Mouse (Mus musculus): ENCODE results near the gene Hes6. TPM values are rescaled to one million over a fixed set of nuclear protein-coding genes. Genes with fewer than 3 reads are reported as not detected.
A peak's percentile ranks its signal among the peaks of the same experiment; 100 is the strongest.

Gene Hes6
- polyA plus RNA-seq, 1 experiment, result 40.5 TPM

DNA sequence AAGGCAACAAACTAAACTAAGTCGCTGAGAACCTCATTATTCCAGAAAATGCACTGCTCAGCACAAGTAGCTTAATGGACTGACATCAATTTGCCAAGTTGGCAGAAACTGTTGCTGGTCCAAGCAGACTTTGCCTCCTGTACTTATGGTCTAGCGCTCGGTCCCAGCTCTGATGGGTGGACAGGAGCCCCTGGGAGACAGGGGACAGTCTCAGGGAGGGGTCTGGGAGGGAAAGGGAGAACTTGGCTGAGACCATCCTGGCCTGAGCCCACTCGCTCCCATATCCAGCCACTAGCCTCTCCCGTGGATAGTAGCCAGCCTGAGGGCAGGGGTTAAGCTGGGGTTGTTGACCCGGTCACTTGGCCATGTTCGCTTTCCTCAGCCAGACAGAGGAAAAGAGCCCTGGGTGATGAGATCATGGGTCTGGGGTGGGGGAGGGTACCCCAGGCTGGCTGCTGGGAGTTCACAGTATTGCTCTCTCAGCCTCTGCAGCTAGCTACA, 41.9 kb upstream of the Hes6 start:
- WGBS, result 28% methylated on average over 7 of the region's 7 CpGs
- DNase-seq, result peak; percentile 72
- Histone ChIP-seq H3K4me3 (replicated peaks; ENCODE audit: extremely low read depth, low read depth, low read length) (peak overlapping the region; percentile 3), H3K4me1 (ENCODE audit: control insufficient read depth, insufficient read depth, low read length) (peaks cover 35% of the 10 kb centered on the region)
- TF ChIP-seq CTCF (IDR thresholded peaks at IDR 0.05; ENCODE audit: insufficient read depth, low read length), result no peak
- no peak for TF ChIP-seq POLR2A (IDR thresholded peaks at IDR 0.05; ENCODE audit: borderline replicate concordance, extremely low read depth, low read depth, low read length)

DNA sequence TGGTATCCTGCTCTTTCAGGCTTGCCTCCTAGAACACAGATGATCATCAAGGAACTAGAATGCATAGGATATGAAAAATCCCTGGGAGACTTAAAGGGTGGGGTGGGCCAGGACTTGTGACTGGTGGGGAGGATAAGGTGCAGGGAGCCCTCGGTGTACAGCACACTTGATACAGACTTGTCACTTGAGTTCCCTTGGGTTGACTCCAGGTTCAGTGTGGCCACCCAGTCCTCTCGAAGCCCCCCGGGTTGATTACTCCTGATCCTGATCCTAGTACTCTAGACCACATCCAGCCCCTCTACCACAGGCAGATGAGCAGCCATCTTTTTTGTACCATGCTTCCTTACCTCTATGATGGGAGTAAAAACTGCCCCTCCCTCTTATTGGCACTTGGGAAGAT, 41.1 kb upstream of the Hes6 start:
- 86% methylated on average over 3 of the region's 3 CpGs for WGBS
- no peak for DNase-seq
- H3K4me1 ChIP-seq (ENCODE audit: control insufficient read depth, insufficient read depth, low read length), result peaks cover 35% of the 10 kb centered on the region
- no peak overlapping the region for H3K4me3 ChIP-seq (replicated peaks; ENCODE audit: extremely low read depth, low read depth, low read length)
- TF ChIP-seq POLR2A (IDR thresholded peaks at IDR 0.05; ENCODE audit: borderline replicate concordance, extremely low read depth, low read depth, low read length), result no peak
- no peak for TF ChIP-seq CTCF (IDR thresholded peaks at IDR 0.05; ENCODE audit: insufficient read depth, low read length)

DNA sequence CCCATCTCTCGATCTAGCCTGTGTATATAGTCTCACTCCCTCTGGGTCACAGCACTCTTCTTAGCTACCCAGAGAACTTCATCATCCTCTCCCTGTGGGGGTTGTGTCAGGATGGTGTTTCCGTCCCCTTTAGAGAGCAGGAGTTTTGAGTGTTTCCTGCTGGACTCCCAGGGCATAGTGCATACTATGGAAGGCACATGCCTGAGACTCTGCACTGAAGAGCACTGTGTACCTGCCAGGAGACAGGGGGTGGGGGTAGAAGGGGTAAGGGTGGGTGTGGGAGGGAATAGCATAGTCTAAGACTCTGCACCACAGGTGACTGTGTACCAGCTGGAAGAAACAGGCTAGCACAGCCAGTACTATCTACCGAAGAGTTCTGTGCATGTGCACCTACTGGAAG, 40.5 kb upstream of the Hes6 start:
- no peak for DNase-seq
- H3K4me1 ChIP-seq (ENCODE audit: control insufficient read depth, insufficient read depth, low read length), result peaks cover 35% of the 10 kb centered on the region
- TF ChIP-seq POLR2A (IDR thresholded peaks at IDR 0.05; ENCODE audit: borderline replicate concordance, extremely low read depth, low read depth, low read length), result no peak
- no peak for TF ChIP-seq CTCF (IDR thresholded peaks at IDR 0.05; ENCODE audit: insufficient read depth, low read length)
- H3K4me3 ChIP-seq (replicated peaks; ENCODE audit: extremely low read depth, low read depth, low read length), result no peak overlapping the region
- WGBS, result 59% methylated on average over 3 of the region's 3 CpGs

DNA sequence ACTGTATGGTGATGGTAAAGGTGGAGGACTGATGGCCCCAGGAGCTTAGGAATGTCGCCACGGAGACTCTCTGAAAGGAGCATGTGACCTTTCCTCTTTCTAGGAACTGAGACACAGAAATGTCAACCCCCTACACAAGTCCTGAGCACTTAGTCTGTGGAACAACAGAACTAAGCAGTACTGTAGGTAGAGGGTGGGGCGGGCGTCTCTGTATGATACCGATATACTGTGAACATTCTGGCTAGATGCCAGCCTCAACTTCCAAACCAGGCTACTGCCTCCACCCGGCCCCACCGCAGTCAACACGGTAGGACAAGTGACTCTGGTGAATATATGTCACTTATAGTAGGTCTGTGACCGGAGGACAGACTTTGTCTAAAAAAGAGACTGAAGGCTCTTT, 40.1 kb upstream of the Hes6 start:
- no peak overlapping the region for H3K4me3 ChIP-seq (replicated peaks; ENCODE audit: extremely low read depth, low read depth, low read length)
- peaks cover 35% of the 10 kb centered on the region for H3K4me1 ChIP-seq (ENCODE audit: control insufficient read depth, insufficient read depth, low read length)
- TF ChIP-seq POLR2A (IDR thresholded peaks at IDR 0.05; ENCODE audit: borderline replicate concordance, extremely low read depth, low read depth, low read length) (no peak), CTCF (IDR thresholded peaks at IDR 0.05; ENCODE audit: insufficient read depth, low read length) (no peak)
- no peak for DNase-seq
- WGBS, result 54% methylated on average over 9 of the region's 9 CpGs

DNA sequence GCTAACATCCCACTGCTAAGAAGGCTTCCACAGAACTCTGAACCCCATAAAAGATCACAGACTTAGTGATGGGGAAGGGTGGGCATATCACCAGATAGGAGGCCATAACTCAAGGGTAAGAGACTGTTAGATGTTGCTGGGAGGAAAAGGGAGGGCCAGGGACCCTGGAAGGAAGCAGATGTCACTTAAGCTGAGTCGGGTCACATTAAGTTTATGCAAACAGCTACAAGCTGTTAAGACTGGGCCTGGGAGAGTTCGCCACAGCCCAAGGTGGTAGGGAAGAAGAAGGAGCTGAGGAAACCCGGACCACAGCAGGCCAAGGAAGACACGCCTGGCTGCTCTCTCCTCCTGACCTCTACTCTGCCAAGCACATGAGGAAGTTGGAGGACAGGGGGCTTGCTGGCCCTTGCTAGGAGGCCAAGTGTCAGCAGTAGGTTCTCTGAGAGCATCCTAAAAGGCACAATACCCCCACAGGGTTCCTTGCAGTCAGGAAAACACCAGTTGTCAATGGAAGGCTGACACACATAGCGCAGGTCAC, 37.8 kb upstream of the Hes6 start:
- 39% methylated on average over 5 of the region's 5 CpGs for WGBS
- no peak for DNase-seq
- Histone ChIP-seq H3K4me3 (replicated peaks; ENCODE audit: extremely low read depth, low read depth, low read length) (no peak overlapping the region), H3K4me1 (ENCODE audit: control insufficient read depth, insufficient read depth, low read length) (peaks cover 25% of the 10 kb centered on the region)
- TF ChIP-seq POLR2A (IDR thresholded peaks at IDR 0.05; ENCODE audit: borderline replicate concordance, extremely low read depth, low read depth, low read length) (no peak), CTCF (IDR thresholded peaks at IDR 0.05; ENCODE audit: insufficient read depth, low read length) (no peak)

DNA sequence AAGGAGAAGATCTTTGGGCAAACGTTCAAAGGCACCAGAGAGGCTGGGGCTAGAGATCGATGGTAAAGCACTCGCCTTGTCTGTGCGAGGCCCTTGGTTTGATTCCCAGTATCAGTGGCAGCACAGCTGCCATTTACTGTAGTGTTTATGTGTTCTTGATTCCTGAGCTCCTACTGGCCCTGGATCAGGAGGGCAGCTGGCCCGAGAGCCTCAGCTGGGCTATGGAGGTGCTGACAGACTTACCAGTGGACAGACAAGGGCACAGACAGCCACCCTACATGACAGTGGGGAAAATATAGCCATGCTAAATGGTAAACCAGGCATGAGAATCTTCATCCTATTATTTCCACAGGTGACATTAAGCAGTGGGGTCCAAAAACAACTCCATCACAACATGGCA, 37.0 kb upstream of the Hes6 start:
- H3K4me3 ChIP-seq (replicated peaks; ENCODE audit: extremely low read depth, low read depth, low read length), result no peak overlapping the region
- DNase-seq, result no peak
- TF ChIP-seq POLR2A (IDR thresholded peaks at IDR 0.05; ENCODE audit: borderline replicate concordance, extremely low read depth, low read depth, low read length) (no peak), CTCF (IDR thresholded peaks at IDR 0.05; ENCODE audit: insufficient read depth, low read length) (no peak)
- peaks cover 23% of the 10 kb centered on the region for H3K4me1 ChIP-seq (ENCODE audit: control insufficient read depth, insufficient read depth, low read length)
- 58% methylated on average over 5 of the region's 5 CpGs for WGBS

DNA sequence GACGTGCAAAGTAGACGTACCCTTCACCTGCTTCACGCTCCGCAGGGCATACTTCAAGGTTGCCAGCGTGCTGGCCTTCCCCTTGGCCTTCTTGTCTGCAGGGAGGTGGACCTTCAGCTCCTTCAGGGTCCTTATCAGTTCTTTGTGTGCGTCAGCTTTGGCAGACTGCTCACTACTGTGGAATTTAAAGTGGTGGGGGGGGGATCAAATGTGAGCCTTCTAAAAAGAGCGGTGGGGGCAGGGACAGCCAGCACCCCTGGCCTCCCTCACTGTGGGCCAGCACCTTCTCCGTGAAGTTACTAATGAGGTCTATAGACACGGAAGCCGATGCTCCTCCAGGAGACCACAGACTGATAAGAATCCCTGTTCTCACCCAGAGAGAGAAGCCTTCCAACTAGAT, 34.9 kb upstream of the Hes6 start:
- TF ChIP-seq CTCF (IDR thresholded peaks at IDR 0.05; ENCODE audit: insufficient read depth, low read length) (no peak), POLR2A (IDR thresholded peaks at IDR 0.05; ENCODE audit: borderline replicate concordance, extremely low read depth, low read depth, low read length) (no peak)
- Histone ChIP-seq H3K4me1 (ENCODE audit: control insufficient read depth, insufficient read depth, low read length) (peaks cover 13% of the 10 kb centered on the region), H3K4me3 (replicated peaks; ENCODE audit: extremely low read depth, low read depth, low read length) (no peak overlapping the region)
- peak; percentile 62 for DNase-seq
- 66% methylated on average over 10 of the region's 10 CpGs for WGBS

DNA sequence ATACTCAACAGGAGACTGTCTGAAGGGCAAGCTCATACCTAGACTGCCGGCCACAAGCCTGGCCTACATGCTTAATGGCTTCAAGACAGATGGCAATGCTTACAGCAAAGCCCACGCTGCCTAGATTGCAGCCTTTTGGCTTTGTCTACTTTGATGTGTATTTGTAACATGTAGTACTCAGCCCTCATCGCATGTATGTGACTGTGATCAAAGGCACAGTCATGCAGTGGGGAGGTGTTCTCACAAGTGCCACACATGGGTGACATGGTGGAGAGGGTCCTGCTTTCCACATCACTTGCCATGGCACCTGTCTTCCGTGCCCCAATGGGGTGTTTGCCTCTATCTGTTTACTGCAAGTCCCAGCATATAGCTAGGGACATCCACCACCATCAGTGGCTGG, 32.7 kb upstream of the Hes6 start:
- TF ChIP-seq POLR2A (IDR thresholded peaks at IDR 0.05; ENCODE audit: borderline replicate concordance, extremely low read depth, low read depth, low read length) (no peak), CTCF (IDR thresholded peaks at IDR 0.05; ENCODE audit: insufficient read depth, low read length) (no peak)
- DNase-seq, result no peak
- WGBS, result 66% methylated on average over 4 of the region's 4 CpGs
- Histone ChIP-seq H3K4me3 (replicated peaks; ENCODE audit: extremely low read depth, low read depth, low read length) (no peak overlapping the region), H3K4me1 (ENCODE audit: control insufficient read depth, insufficient read depth, low read length) (peaks cover 6% of the 10 kb centered on the region)

DNA sequence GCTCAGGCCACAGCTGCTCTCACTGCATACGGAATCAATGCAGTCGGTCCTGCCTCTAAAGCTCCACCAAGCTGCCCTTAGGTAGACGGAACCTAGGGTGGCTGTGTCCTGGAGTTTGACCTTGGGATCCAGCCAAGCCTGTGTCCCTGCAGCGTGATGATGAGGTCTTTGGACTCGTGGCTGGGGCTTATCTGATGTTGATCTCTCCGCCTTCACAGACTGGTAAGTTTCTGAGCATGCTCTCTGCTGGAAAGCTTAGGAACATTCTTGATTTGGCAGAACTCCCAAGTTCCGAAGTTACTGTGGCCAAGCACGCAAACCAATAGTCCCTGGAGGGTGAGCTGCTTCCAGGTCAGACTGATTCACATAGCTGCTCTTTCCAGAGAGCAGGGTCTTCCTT, 32.2 kb upstream of the Hes6 start:
- 36% methylated on average over 8 of the region's 8 CpGs for WGBS
- peak; percentile 9; the same call in 1 of the 2 replicates for TF ChIP-seq POLR2A (IDR thresholded peaks at IDR 0.05; ENCODE audit: borderline replicate concordance, extremely low read depth, low read depth, low read length)
- no peak for TF ChIP-seq CTCF (IDR thresholded peaks at IDR 0.05; ENCODE audit: insufficient read depth, low read length)

More for the DNA sequence above, 32.2 kb upstream of the Hes6 start:
- peaks cover 5% of the 10 kb centered on the region for H3K4me1 ChIP-seq (ENCODE audit: control insufficient read depth, insufficient read depth, low read length)
- DNase-seq, result peak; percentile 60
- no peak overlapping the region for H3K4me3 ChIP-seq (replicated peaks; ENCODE audit: extremely low read depth, low read depth, low read length)
